Mouse (Mus musculus): ENCODE results near the gene Ttyh1. TPM values are rescaled to one million over a fixed set of nuclear protein-coding genes. Genes with fewer than 3 reads are reported as not detected.

Ttyh1 gene
- polyA plus RNA-seq, 1 experiment, result 3.0 TPM

- TF ChIP-seq CTCF (IDR thresholded peaks at IDR 0.05; ENCODE audit: insufficient read depth, low read length), result no peak
- TF ChIP-seq POLR2A (IDR thresholded peaks at IDR 0.05; ENCODE audit: borderline replicate concordance, extremely low read depth, low read depth, low read length), result no peak
Observed at GRCm38 (mm10) chr7:4146241-4147180, 27.3 kb downstream of the Ttyh1 start.

DNA sequence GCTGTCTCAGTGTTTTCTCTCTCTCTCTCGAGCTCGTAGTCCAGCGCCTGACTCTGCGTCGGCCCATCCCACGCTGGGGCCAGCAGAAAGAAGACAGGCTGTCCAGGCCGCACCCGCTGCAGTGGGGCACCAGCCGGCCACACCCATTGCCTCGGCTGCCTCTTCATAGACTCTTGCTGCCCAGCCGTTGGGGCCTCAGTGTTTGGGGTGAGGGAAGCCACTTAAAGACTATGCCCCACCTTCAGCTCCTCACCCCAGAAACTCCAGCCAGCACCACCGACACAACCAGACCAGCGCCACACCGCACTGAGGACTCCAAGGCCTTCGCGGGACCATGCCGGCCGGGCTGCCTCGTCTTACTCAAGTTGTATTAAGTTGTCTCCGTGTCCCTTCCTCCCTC lies 28.2 kb downstream of the Ttyh1 start:
- 77% methylated on average over 20 of the region's 20 CpGs for WGBS
- Histone ChIP-seq H3K4me3 (replicated peaks; ENCODE audit: extremely low read depth, low read depth, low read length) (no peak overlapping the region), H3K4me1 (ENCODE audit: control insufficient read depth, insufficient read depth, low read length) (peaks cover 9% of the 10 kb centered on the region)
- no peak for DNase-seq
- TF ChIP-seq CTCF (IDR thresholded peaks at IDR 0.05; ENCODE audit: insufficient read depth, low read length) (no peak), POLR2A (IDR thresholded peaks at IDR 0.05; ENCODE audit: borderline replicate concordance, extremely low read depth, low read depth, low read length) (no peak)

More at GRCm38 (mm10) chr7:4146241-4147180, 27.3 kb downstream of the Ttyh1 start:
- DNase-seq, result no peak
- peaks cover 9% of the 10 kb centered on the region for H3K4me1 ChIP-seq (ENCODE audit: control insufficient read depth, insufficient read depth, low read length)
- 89% methylated on average over 23 of the region's 23 CpGs for WGBS
- no peak overlapping the region for H3K4me3 ChIP-seq (replicated peaks; ENCODE audit: extremely low read depth, low read depth, low read length)

GRCm38 (mm10) chr7:4147836-4148235 lies 28.6 kb downstream of the Ttyh1 start:
- 71% methylated on average over 4 of the region's 4 CpGs for WGBS
- Histone ChIP-seq H3K4me3 (replicated peaks; ENCODE audit: extremely low read depth, low read depth, low read length) (no peak overlapping the region), H3K4me1 (ENCODE audit: control insufficient read depth, insufficient read depth, low read length) (peaks cover 9% of the 10 kb centered on the region)
- DNase-seq, result no peak
- TF ChIP-seq CTCF (IDR thresholded peaks at IDR 0.05; ENCODE audit: insufficient read depth, low read length) (no peak), POLR2A (IDR thresholded peaks at IDR 0.05; ENCODE audit: borderline replicate concordance, extremely low read depth, low read depth, low read length) (no peak)

DNA sequence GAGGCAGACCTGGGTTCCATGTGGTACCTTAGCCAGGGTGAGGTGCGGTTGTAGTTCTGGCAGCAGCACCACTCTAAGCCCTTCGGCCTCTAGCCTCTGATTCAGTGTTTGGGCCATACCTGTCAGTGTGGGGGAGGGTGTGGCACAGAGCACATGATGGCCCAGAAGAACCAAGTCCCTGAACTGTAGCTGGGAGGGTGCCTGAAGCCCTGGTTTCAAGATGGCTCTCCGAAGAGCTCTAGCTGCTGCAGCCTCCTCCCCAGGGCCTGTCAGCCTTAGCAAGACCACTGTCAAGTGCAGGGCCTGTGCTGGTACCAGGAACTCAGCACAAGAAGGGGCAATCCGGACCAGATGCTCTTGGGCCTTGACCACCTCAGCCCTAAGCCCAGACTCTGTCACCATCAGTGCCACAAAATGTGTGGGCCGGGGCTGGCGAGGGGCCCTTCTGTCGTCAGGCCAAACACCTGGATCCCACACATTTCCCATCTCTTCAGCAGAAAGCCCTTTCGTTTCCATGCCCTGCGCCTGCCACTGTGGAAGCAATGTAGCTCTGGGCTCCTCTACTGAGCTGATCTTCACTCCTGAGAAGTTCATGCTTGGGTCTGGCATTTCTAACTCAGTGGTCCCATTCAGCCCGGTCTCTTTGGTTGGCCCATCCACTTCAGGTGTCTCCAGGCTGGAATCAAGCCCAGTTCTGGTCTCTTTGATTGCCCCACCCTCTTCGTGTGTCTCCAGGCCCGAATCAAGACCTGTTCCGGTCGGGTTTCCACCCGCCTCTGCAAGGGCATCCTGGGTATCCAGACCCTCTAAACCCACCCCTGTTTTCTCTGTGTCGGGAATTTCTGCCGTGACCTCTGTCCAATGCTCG lies 29.4 kb downstream of the Ttyh1 start:
- DNase-seq, result peak; percentile 23
- no peak for TF ChIP-seq CTCF (IDR thresholded peaks at IDR 0.05; ENCODE audit: insufficient read depth, low read length)
- no peak for TF ChIP-seq POLR2A (IDR thresholded peaks at IDR 0.05; ENCODE audit: borderline replicate concordance, extremely low read depth, low read depth, low read length)
- H3K4me1 ChIP-seq (ENCODE audit: control insufficient read depth, insufficient read depth, low read length), result peaks cover 9% of the 10 kb centered on the region
- peak overlapping the region; percentile 90 for H3K4me3 ChIP-seq (replicated peaks; ENCODE audit: extremely low read depth, low read depth, low read length)
- 27% methylated on average over 18 of the region's 18 CpGs for WGBS

- Histone ChIP-seq H3K4me3 (replicated peaks; ENCODE audit: extremely low read depth, low read depth, low read length) (peak overlapping the region; percentile 90), H3K4me1 (ENCODE audit: control insufficient read depth, insufficient read depth, low read length) (peaks cover 9% of the 10 kb centered on the region)
- DNase-seq, result peak; percentile 88
- TF ChIP-seq CTCF (IDR thresholded peaks at IDR 0.05; ENCODE audit: insufficient read depth, low read length), result no peak
- TF ChIP-seq POLR2A (IDR thresholded peaks at IDR 0.05; ENCODE audit: borderline replicate concordance, extremely low read depth, low read depth, low read length), result peak; percentile 82; the same call in 1 of the 2 replicates
- WGBS, result under 1% methylated on average over 64 of the region's 64 CpGs
Observed at GRCm38 (mm10) chr7:4149209-4150054, 30.2 kb downstream of the Ttyh1 start.

GRCm38 (mm10) chr7:4150059-4150541 lies 30.9 kb downstream of the Ttyh1 start, which contains the start of gene Leng9:
Gene Leng9, minus strand, starts transcription at chr7:4150374.
- H3K4me1 ChIP-seq (ENCODE audit: control insufficient read depth, insufficient read depth, low read length), result peaks cover 9% of the 10 kb centered on the region
- peak; percentile 69 for DNase-seq
- WGBS, result 2% methylated on average over 14 of the region's 14 CpGs
- H3K4me3 ChIP-seq (replicated peaks; ENCODE audit: extremely low read depth, low read depth, low read length), result peak within 1 kb of the TSS; percentile 90
- TF ChIP-seq POLR2A (IDR thresholded peaks at IDR 0.05; ENCODE audit: borderline replicate concordance, extremely low read depth, low read depth, low read length), result no peak
- TF ChIP-seq CTCF (IDR thresholded peaks at IDR 0.05; ENCODE audit: insufficient read depth, low read length), result no peak

GRCm38 (mm10) chr7:4150811-4151221 lies 31.6 kb downstream of the Ttyh1 start:
- WGBS, result 8% methylated on average over 14 of the region's 14 CpGs
- peaks cover 9% of the 10 kb centered on the region for H3K4me1 ChIP-seq (ENCODE audit: control insufficient read depth, insufficient read depth, low read length)
- TF ChIP-seq CTCF (IDR thresholded peaks at IDR 0.05; ENCODE audit: insufficient read depth, low read length) (no peak), POLR2A (IDR thresholded peaks at IDR 0.05; ENCODE audit: borderline replicate concordance, extremely low read depth, low read depth, low read length) (peak; percentile 49; the same call in 1 of the 2 replicates)
- peak; percentile 71 for DNase-seq
- peak overlapping the region; percentile 90 for H3K4me3 ChIP-seq (replicated peaks; ENCODE audit: extremely low read depth, low read depth, low read length)

DNA sequence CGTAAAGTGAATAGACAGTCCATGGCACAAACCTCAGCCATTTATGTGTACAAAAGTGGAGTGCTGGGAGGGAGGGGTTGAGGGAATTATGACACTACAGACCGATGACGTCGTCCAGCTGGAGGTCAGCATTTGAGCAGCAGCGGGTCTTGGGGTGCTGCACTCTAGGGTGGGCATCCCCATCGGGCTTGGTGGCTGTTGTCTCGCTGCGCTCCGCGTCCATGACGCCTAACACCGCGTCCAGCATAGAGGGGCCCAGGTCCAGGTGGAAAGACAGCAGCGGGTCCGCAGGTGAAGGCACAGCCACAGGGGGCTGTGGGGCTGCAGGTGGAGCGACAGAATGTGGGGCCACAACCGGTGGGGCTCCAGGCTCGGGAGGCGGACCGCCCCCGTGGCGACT lies 32.0 kb downstream of the Ttyh1 start:
- 36% methylated on average over 22 of the region's 22 CpGs for WGBS
- no peak for DNase-seq
- H3K4me1 ChIP-seq (ENCODE audit: control insufficient read depth, insufficient read depth, low read length), result peaks cover 9% of the 10 kb centered on the region
- TF ChIP-seq CTCF (IDR thresholded peaks at IDR 0.05; ENCODE audit: insufficient read depth, low read length) (no peak), POLR2A (IDR thresholded peaks at IDR 0.05; ENCODE audit: borderline replicate concordance, extremely low read depth, low read depth, low read length) (no peak)
- no peak overlapping the region for H3K4me3 ChIP-seq (replicated peaks; ENCODE audit: extremely low read depth, low read depth, low read length)
